Comparison of ENCODE assay signal across 8 mouse cellular contexts in genomic region chr10:98915398-98915931, GRCm38 (mm10). TPM values are rescaled to one million over a fixed set of nuclear protein-coding genes. Genes with fewer than 3 reads are reported as not detected.
DNase-seq lines count a peak whose midpoint lies in the region; ATAC-seq and TF ChIP-seq lines count a peak whose summit lies in the region.

No protein-coding gene starts in this region.

- peak; percentile 63 for DNase-seq in adrenal gland, postnatal 10 days
- DNase-seq in heart, postnatal 4 days: peak; percentile 57
- no peak for DNase-seq in limb, embryonic 14.5 days (ENCODE audit: low spot score)
- DNase-seq in testis, postnatal 10 days (ENCODE audit: low spot score): peak; percentile 75

- peak overlapping the region; percentile 98 for H3K4me2 ChIP-seq in forebrain, embryonic 12.5 days
- H3K4me2 ChIP-seq in limb, embryonic 14.5 days (replicated peaks; ENCODE audit: low read depth, low read length, severe bottlenecking): peak overlapping the region; percentile 93
- peak overlapping the region; percentile 79 for H3K4me2 ChIP-seq in midbrain, embryonic 16.5 days (ENCODE audit: low read length)

- TF ChIP-seq POLR2A in limb, embryonic 14.5 days (IDR thresholded peaks at IDR 0.05; ENCODE audit: borderline replicate concordance, extremely low read depth, insufficient read depth, insufficient read length): no peak

- ATAC-seq in erythroblast, adult 5-6 weeks (replicated peaks; ENCODE audit: low FRiP score, poor library complexity, severe bottlenecking): no peak
- peak; percentile 10 for ATAC-seq in forebrain, embryonic 12.5 days (ENCODE audit: low FRiP score)
- ATAC-seq in limb, embryonic 14.5 days (ENCODE audit: low FRiP score, low read depth): no peak
- ATAC-seq in midbrain, embryonic 16.5 days: peak; percentile 5; the same call in 1 of the 2 replicates

- H3K9me3 ChIP-seq in erythroblast, embryonic 14.5 days (ENCODE audit: control insufficient read depth, low read length): no peaks in the 10 kb centered on the region
- no peaks in the 10 kb centered on the region for H3K9me3 ChIP-seq in forebrain, embryonic 12.5 days
- H3K9me3 ChIP-seq in limb, embryonic 14.5 days (ENCODE audit: control insufficient read depth, low read length): no peaks in the 10 kb centered on the region
- H3K9me3 ChIP-seq in midbrain, embryonic 16.5 days (replicated peaks; ENCODE audit: control insufficient read depth, low read length, poor library complexity, severe bottlenecking): no peaks in the 10 kb centered on the region

- H3K4me1 ChIP-seq in erythroblast, embryonic 14.5 days (ENCODE audit: control insufficient read depth): peaks cover 37% of the 10 kb centered on the region
- peaks cover 11% of the 10 kb centered on the region for H3K4me1 ChIP-seq in forebrain, embryonic 12.5 days
- no peaks in the 10 kb centered on the region for H3K4me1 ChIP-seq in limb, embryonic 14.5 days (ENCODE audit: control insufficient read depth, insufficient read depth, low read length)
- H3K4me1 ChIP-seq in midbrain, embryonic 16.5 days (ENCODE audit: control insufficient read depth, insufficient read depth, low read length): peaks cover 12% of the 10 kb centered on the region

- peak overlapping the region; percentile 92 for H3K9ac ChIP-seq in forebrain, embryonic 12.5 days
- H3K9ac ChIP-seq in limb, embryonic 14.5 days (ENCODE audit: low read depth, low read length, severe bottlenecking): peak overlapping the region; percentile 95
- peak overlapping the region; percentile 97 for H3K9ac ChIP-seq in midbrain, embryonic 16.5 days (ENCODE audit: low read depth, low read length)

- under 1% methylated on average over 43 of the region's 54 CpGs for WGBS in forebrain, embryonic 12.5 days
- 1% methylated on average over 14 of the region's 54 CpGs for WGBS in limb, embryonic 14.5 days
- 0% methylated on average over 45 of the region's 54 CpGs for WGBS in midbrain, embryonic 16.5 days

- H3K27me3 ChIP-seq in erythroblast, embryonic 14.5 days (ENCODE audit: control insufficient read depth): no peaks in the 10 kb centered on the region; the same call in 1 of the 2 replicates
- H3K27me3 ChIP-seq in forebrain, embryonic 12.5 days: no peaks in the 10 kb centered on the region
- H3K27me3 ChIP-seq in limb, embryonic 14.5 days (ENCODE audit: control insufficient read depth, insufficient read depth, low read length): no peaks in the 10 kb centered on the region
- H3K27me3 ChIP-seq in midbrain, embryonic 16.5 days (ENCODE audit: control insufficient read depth, insufficient read depth, low read depth, low read length): no peaks in the 10 kb centered on the region

- peak overlapping the region; percentile 97 for H3K4me3 ChIP-seq in erythroblast, embryonic 14.5 days (replicated peaks)
- peak overlapping the region; percentile 95 for H3K4me3 ChIP-seq in forebrain, embryonic 12.5 days (replicated peaks)
- peak overlapping the region; percentile 93 for H3K4me3 ChIP-seq in limb, embryonic 14.5 days (replicated peaks; ENCODE audit: low read length)
- H3K4me3 ChIP-seq in midbrain, embryonic 16.5 days (ENCODE audit: low read depth, low read length): peak overlapping the region; percentile 94

- H3K36me3 ChIP-seq in erythroblast, embryonic 14.5 days (ENCODE audit: control insufficient read depth): no peaks in the 10 kb centered on the region
- no peaks in the 10 kb centered on the region for H3K36me3 ChIP-seq in forebrain, embryonic 12.5 days (replicated peaks)
- H3K36me3 ChIP-seq in limb, embryonic 14.5 days (ENCODE audit: control insufficient read depth, insufficient read depth, low read length): no peaks in the 10 kb centered on the region
- H3K36me3 ChIP-seq in midbrain, embryonic 16.5 days (ENCODE audit: control insufficient read depth, insufficient read depth, low read length): no peaks in the 10 kb centered on the region

- H3K27ac ChIP-seq in forebrain, embryonic 12.5 days: peak overlapping the region; percentile 98
- peak overlapping the region; percentile 98 for H3K27ac ChIP-seq in limb, embryonic 14.5 days (replicated peaks; ENCODE audit: low read depth, low read length)
- peak overlapping the region; percentile 98 for H3K27ac ChIP-seq in midbrain, embryonic 16.5 days (ENCODE audit: low read length)

RNA-seq across cellular contexts. Expression of gene Atp2b1, which starts 1.3 kb away (rescaled TPM):
- polyA plus RNA-seq in erythroblast, embryonic 14.5 days (2012): 0.40 and 0.46 TPM in 2 replicates
- total RNA-seq in erythroblast, adult 5-6 weeks (2015; ENCODE audit: low replicate concordance): 11.1 and 19.4 TPM in 2 replicates
- total RNA-seq in erythroblast, adult 5-6 weeks (2017; ENCODE audit: low replicate concordance): 20.5 and 22.9 TPM in 2 replicates
- 10 to 100 TPM; 53.1 to 57.7 TPM for total RNA-seq in adrenal gland, postnatal 10 days (2021)
- polyA plus RNA-seq in forebrain, embryonic 12.5 days (2016; fragmentation: Nextera tagmentation; extraction: Ambion mirVana): 93.6 and 96.1 TPM in 2 replicates
- total RNA-seq in heart, postnatal 4 days (2021): 10 to 100 TPM; 82.7 to 83.4 TPM
- 38.1 and 40.9 TPM in 2 replicates for polyA plus RNA-seq in limb, embryonic 14.5 days (2012; rRNA removed)
- 131 and 138 TPM in 2 replicates for polyA plus RNA-seq in limb, embryonic 14.5 days (2014; fragmentation: Nextera tagmentation; extraction: Ambion mirVana)
- 238 and 246 TPM in 2 replicates for polyA plus RNA-seq in midbrain, embryonic 16.5 days (2015; fragmentation: Nextera tagmentation; extraction: Ambion mirVana)

Comparison
In these comparisons a context has a peak if more than half of its experiments do, and no peak if none do; other contexts are left out.
1. ATAC-seq: peak in forebrain, embryonic 12.5 days (single experiment) and midbrain, embryonic 16.5 days (single experiment); none in erythroblast, adult 5-6 weeks (single experiment) and limb, embryonic 14.5 days (single experiment).
2. RNA of gene Atp2b1, which starts 1.3 kb away (polyA plus RNA-seq): 238 to 246 TPM in midbrain, embryonic 16.5 days, 38.1 to 138 TPM in limb, embryonic 14.5 days and 93.6 to 96.1 TPM in forebrain, embryonic 12.5 days; 0.40 to 0.46 TPM in erythroblast, embryonic 14.5 days; every median in the first group is over 10 times any median in the second.
3. Peak in every context shown above with its lines, with median percentiles within 50 percentile points of each other: H3K4me3 ChIP-seq, H3K27ac ChIP-seq, H3K4me2 ChIP-seq and H3K9ac ChIP-seq.